Mouse (Mus musculus): ENCODE results near the gene Clec11a. TPM values are rescaled to one million over a fixed set of nuclear protein-coding genes. Genes with fewer than 3 reads are reported as not detected.

Clec11a gene
- polyA plus RNA-seq (2014; fragmentation: Illumina TruSeq; extraction: RNeasy Lipid Tissue Mini Kit (QIAGEN cat#74804); ENCODE audit: low read depth, low replicate concordance) = 1.2 TPM

GRCm38 (mm10) chr7:44306516-44307240, at the start of gene Clec11a:
TSS of gene Clec11a (minus strand) at chr7:44306902.

DNA sequence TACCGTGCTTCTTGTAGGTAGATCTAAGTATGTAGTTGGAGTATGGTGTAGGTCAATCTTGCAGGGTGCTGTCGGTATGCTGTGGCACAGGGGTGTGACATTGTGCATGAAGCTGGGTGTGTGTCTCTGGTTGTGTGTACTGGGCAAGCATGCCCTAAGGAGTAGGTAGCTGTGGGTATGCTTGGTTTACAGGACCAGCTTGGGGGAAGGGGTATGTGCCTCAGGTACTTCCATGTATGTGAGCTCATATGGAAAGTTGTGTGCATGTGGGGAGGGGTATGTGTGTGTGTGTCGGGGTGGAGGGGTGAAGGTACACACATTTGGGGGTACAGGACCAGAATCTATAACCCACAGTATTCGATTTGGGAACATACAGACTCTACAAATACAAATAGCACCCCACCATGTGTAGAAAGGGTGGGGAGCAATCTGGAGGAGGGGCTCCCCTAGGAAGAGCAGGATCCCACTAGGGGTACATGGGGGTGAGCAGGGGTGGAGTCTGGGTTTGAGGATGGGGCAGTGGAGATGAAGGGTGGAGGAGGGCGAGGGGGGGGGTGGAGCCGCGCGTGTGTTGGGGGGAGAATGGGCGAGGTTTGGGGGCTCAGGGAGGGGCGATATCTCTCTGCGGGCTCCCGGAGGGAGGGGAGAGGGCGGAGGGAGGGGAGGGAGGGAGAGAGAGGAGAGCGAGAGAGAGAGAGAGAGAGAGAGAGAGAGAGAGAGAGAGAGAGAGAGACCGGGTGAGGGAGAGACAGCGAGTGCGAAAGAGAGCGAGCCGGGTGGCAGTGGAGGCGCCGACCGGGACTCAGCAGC, 3.0 kb upstream of the Clec11a start, which contains the start of gene Shank1:
Gene Shank1 (plus strand): TSS at position 779 of the 810 bp plus-strand sequence.

GRCm38 (mm10) chr7:44261147-44261546, 45.6 kb downstream of the Clec11a start, which contains the start of gene Gm15517:
TSS of gene Gm15517 (plus strand) at chr7:44261447.

DNA sequence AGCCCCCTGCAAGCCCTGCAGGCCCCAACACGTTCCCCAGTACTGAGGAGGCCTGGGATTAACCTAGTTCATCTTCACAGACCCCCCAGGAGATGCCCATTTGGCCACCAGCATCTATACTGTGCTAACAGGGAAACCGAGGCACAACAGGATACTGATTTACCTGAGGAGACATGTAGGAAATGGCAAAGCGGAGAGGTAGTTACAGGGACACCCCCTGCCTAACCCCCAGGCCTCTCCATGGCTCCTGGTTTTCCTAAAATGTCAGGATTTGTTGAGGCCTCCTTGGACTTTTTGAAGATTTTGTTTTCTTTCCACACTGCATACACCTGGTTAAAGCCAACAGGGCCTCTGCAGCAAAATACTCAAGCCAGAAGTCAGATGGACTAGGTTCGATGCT, 49.4 kb downstream of the Clec11a start, which contains the start of gene Acp4:
Gene Acp4 (minus strand): TSS at position 101 of the 400 bp plus-strand sequence.

Other genes with a start within 250 kb of the Clec11a start
- gene Klk1b21, start 204.6 kb downstream of the Clec11a start, polyA plus RNA-seq (2014; fragmentation: Illumina TruSeq; extraction: RNeasy Lipid Tissue Mini Kit (QIAGEN cat#74804); ENCODE audit: low read depth, low replicate concordance) = not detected
- not detected for gene Klk1b22, start 194.2 kb downstream of the Clec11a start, polyA plus RNA-seq (2014; fragmentation: Illumina TruSeq; extraction: RNeasy Lipid Tissue Mini Kit (QIAGEN cat#74804); ENCODE audit: low read depth, low replicate concordance)
- not detected for gene Klk1b16, start 170.1 kb downstream of the Clec11a start, polyA plus RNA-seq (2014; fragmentation: Illumina TruSeq; extraction: RNeasy Lipid Tissue Mini Kit (QIAGEN cat#74804); ENCODE audit: low read depth, low replicate concordance)
- gene Klk1b24, start 118.7 kb downstream of the Clec11a start, polyA plus RNA-seq (2014; fragmentation: Illumina TruSeq; extraction: RNeasy Lipid Tissue Mini Kit (QIAGEN cat#74804); ENCODE audit: low read depth, low replicate concordance) = not detected
- gene Klk1b3, start 108.7 kb downstream of the Clec11a start, polyA plus RNA-seq (2014; fragmentation: Illumina TruSeq; extraction: RNeasy Lipid Tissue Mini Kit (QIAGEN cat#74804); ENCODE audit: low read depth, low replicate concordance) = not detected
- not detected for gene Klk1b4, start 99.5 kb downstream of the Clec11a start, polyA plus RNA-seq (2014; fragmentation: Illumina TruSeq; extraction: RNeasy Lipid Tissue Mini Kit (QIAGEN cat#74804); ENCODE audit: low read depth, low replicate concordance)
- gene Klk1b5, start 91.0 kb downstream of the Clec11a start, polyA plus RNA-seq (2014; fragmentation: Illumina TruSeq; extraction: RNeasy Lipid Tissue Mini Kit (QIAGEN cat#74804); ENCODE audit: low read depth, low replicate concordance) = not detected
- gene Klk1, start 81.5 kb downstream of the Clec11a start, polyA plus RNA-seq (2014; fragmentation: Illumina TruSeq; extraction: RNeasy Lipid Tissue Mini Kit (QIAGEN cat#74804); ENCODE audit: low read depth, low replicate concordance) = 428 TPM
- not detected for gene Gm36864, start 70.7 kb downstream of the Clec11a start, polyA plus RNA-seq (2014; fragmentation: Illumina TruSeq; extraction: RNeasy Lipid Tissue Mini Kit (QIAGEN cat#74804); ENCODE audit: low read depth, low replicate concordance)
- 0.47 TPM for gene 1700028J19Rik, start 60.2 kb downstream of the Clec11a start, polyA plus RNA-seq (2014; fragmentation: Illumina TruSeq; extraction: RNeasy Lipid Tissue Mini Kit (QIAGEN cat#74804); ENCODE audit: low read depth, low replicate concordance)
- gene 2410002F23Rik, start 60.2 kb downstream of the Clec11a start, polyA plus RNA-seq (2014; fragmentation: Illumina TruSeq; extraction: RNeasy Lipid Tissue Mini Kit (QIAGEN cat#74804); ENCODE audit: low read depth, low replicate concordance) = 65.7 TPM
- gene Acp4, start 49.5 kb downstream of the Clec11a start, polyA plus RNA-seq (2014; fragmentation: Illumina TruSeq; extraction: RNeasy Lipid Tissue Mini Kit (QIAGEN cat#74804); ENCODE audit: low read depth, low replicate concordance) = not detected
- not detected for gene Gm15517, start 45.5 kb downstream of the Clec11a start, polyA plus RNA-seq (2014; fragmentation: Illumina TruSeq; extraction: RNeasy Lipid Tissue Mini Kit (QIAGEN cat#74804); ENCODE audit: low read depth, low replicate concordance)
- gene Shank1, start 3.4 kb upstream of the Clec11a start, polyA plus RNA-seq (2014; fragmentation: Illumina TruSeq; extraction: RNeasy Lipid Tissue Mini Kit (QIAGEN cat#74804); ENCODE audit: low read depth, low replicate concordance) = 0.28 TPM
- gene Syt3, start 77.2 kb upstream of the Clec11a start, polyA plus RNA-seq (2014; fragmentation: Illumina TruSeq; extraction: RNeasy Lipid Tissue Mini Kit (QIAGEN cat#74804); ENCODE audit: low read depth, low replicate concordance) = not detected
- gene 1700008O03Rik, start 78.9 kb upstream of the Clec11a start, polyA plus RNA-seq (2014; fragmentation: Illumina TruSeq; extraction: RNeasy Lipid Tissue Mini Kit (QIAGEN cat#74804); ENCODE audit: low read depth, low replicate concordance) = not detected
- gene Lrrc4b, start 122.1 kb upstream of the Clec11a start, polyA plus RNA-seq (2014; fragmentation: Illumina TruSeq; extraction: RNeasy Lipid Tissue Mini Kit (QIAGEN cat#74804); ENCODE audit: low read depth, low replicate concordance) = not detected
- not detected for gene Aspdh, start 158.5 kb upstream of the Clec11a start, polyA plus RNA-seq (2014; fragmentation: Illumina TruSeq; extraction: RNeasy Lipid Tissue Mini Kit (QIAGEN cat#74804); ENCODE audit: low read depth, low replicate concordance)
- 1.6 TPM for gene Josd2, start 161.1 kb upstream of the Clec11a start, polyA plus RNA-seq (2014; fragmentation: Illumina TruSeq; extraction: RNeasy Lipid Tissue Mini Kit (QIAGEN cat#74804); ENCODE audit: low read depth, low replicate concordance)
- gene Emc10, start 189.6 kb upstream of the Clec11a start, polyA plus RNA-seq (2014; fragmentation: Illumina TruSeq; extraction: RNeasy Lipid Tissue Mini Kit (QIAGEN cat#74804); ENCODE audit: low read depth, low replicate concordance) = 2.0 TPM
- not detected for gene Fam71e1, start 189.7 kb upstream of the Clec11a start, polyA plus RNA-seq (2014; fragmentation: Illumina TruSeq; extraction: RNeasy Lipid Tissue Mini Kit (QIAGEN cat#74804); ENCODE audit: low read depth, low replicate concordance)
- not detected for gene Mybpc2, start 217.8 kb upstream of the Clec11a start, polyA plus RNA-seq (2014; fragmentation: Illumina TruSeq; extraction: RNeasy Lipid Tissue Mini Kit (QIAGEN cat#74804); ENCODE audit: low read depth, low replicate concordance)
- gene Spib, start 225.2 kb upstream of the Clec11a start, polyA plus RNA-seq (2014; fragmentation: Illumina TruSeq; extraction: RNeasy Lipid Tissue Mini Kit (QIAGEN cat#74804); ENCODE audit: low read depth, low replicate concordance) = 1.6 TPM
- gene Pold1, start 241.9 kb upstream of the Clec11a start, polyA plus RNA-seq (2014; fragmentation: Illumina TruSeq; extraction: RNeasy Lipid Tissue Mini Kit (QIAGEN cat#74804); ENCODE audit: low read depth, low replicate concordance) = not detected
- 4.1 TPM for gene Nr1h2, start 247.0 kb upstream of the Clec11a start, polyA plus RNA-seq (2014; fragmentation: Illumina TruSeq; extraction: RNeasy Lipid Tissue Mini Kit (QIAGEN cat#74804); ENCODE audit: low read depth, low replicate concordance)